Mouse (Mus musculus) T-cell, adult 66 days (primary cell): ENCODE measurements around the gene Hhipl2. TPM values are rescaled to one million over a fixed set of nuclear protein-coding genes. Genes with fewer than 3 reads are reported as not detected.

Source experiments
- total RNA-seq, 2 experiments: library from RNA; stranded (reverse); gene quantifications; 3 replicates in 1 of 2; 4 replicates in 1 of 2; pipeline ENCODE4 v1.2.4; 2023

The Hhipl2 gene
- under 1 TPM in 1 of 2 experiments, not detected in 1; 0.21 TPM for total RNA-seq

DNA sequence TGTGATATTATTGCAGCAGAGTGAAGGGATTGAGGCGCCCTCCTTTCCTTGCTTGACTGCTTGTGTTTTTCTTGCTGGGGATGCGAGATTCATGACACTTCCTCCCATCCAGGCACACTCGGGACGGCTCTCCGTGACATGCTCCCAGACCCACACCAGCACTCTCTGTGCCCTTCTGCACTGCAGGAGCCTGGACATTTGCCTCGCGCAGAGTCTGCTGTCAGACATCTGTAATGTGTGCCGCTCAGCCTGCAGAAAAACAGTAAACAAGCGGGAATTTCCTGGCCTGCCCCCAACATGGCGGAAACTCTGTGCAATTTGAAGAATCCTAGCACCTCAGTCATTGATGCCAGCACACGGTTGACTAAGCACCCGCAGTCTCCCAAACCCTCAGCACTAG lies at the start of gene Hhipl2:
Gene Hhipl2, plus strand, starts transcription at position 343 of the 400 bp plus-strand sequence.

DNA sequence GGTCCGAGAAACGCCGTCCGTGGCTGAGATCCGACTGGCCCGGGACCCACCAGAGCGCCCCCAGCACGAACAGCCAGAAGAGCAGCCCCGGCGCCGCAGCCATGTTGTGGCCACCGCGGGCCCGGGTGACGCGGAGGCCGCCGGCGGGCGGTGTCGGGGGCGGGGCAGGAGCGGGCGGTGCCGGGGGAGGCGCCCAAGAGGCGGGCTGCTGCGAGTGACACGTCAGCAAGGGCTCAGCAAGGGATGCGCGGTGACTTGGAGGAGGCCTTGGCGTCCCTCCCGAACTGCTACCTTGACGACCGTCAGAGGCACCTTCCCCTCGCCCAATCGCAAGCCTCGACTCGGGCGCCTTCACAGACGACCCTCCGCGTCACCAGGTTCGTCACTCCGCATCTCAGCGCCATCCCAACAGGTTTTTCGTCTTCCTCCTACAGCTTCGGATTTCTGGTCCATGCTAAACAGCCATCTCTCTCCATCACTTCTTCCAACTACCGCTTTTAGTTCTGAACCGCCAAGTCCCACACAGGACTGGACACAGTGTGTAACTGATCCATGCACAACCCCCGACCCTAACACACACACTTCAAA lies 48.5 kb upstream of the Hhipl2 start, which contains the start of gene Mia3:
Gene Mia3, minus strand, starts transcription at position 127 of the 588 bp plus-strand sequence.

DNA sequence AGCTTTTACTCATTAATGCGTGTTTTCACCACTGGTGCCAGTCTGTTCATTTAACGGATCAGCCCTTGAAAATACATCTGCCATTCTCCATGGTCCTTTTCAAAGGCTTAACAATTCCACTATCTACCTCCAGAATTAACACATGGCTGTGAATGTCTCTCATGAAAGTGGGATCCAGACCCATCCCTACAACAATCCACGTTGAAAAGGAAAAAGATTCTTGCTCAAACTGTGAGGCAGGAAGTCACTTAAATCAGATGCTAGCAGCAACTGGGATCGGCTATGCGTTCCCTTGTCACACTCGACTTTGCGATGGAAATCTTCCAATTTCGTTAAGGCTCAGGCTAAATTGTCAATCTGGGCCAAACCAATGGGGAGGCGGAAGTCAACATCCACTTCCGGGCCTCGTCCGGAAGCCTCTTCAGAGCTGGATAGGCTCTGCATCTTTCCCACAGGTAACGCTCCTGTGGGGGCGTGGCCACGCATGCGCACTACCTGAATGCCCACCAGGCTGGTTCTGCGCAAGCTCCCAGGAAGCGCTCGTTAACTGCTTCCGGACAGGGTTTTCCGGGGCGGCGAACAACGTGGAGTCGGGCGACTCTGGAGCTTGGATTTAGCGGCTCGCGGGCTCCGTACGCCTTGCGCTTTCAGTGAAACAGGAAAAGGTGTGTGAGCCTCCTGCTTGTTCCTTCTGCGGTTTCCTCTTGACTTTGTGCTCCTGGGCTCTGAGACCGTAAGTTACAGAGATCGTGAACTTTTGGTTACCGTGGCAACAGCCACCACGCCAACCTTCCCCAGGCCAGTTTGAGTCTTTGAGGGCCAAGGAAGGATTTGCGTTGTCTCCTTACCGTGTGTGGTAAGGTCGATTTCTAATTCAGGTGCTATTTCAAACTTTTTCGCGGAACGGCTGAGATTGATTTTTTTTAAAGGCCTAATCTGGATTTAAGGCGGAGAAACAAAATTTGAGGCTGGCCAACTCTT lies 29.3 kb upstream of the Hhipl2 start, which contains the start of gene Taf1a:
Gene Taf1a, plus strand, starts transcription at position 556 of the 981 bp plus-strand sequence.

Other genes with a start within 250 kb of the Hhipl2 start
- 10 to 100 TPM; 20.1 to 22.5 TPM for gene Disp1, start 196.7 kb upstream of the Hhipl2 start, total RNA-seq
- gene Aida, start 121.6 kb upstream of the Hhipl2 start, total RNA-seq, result 10 to 100 TPM; 45.2 to 51.7 TPM
- 10 to 100 TPM; 34.0 to 50.6 TPM for gene Brox, start 120.9 kb upstream of the Hhipl2 start, total RNA-seq
- gene Mia3, start 48.7 kb upstream of the Hhipl2 start, total RNA-seq, result 100 to 1,000 TPM; 203 to 209 TPM
- 10 to 100 TPM; 25.7 to 30.3 TPM for gene Taf1a, start 29.2 kb upstream of the Hhipl2 start, total RNA-seq